Comparison of ENCODE assay signal across 19 mouse cellular contexts in genomic region chr3:131312340-131312739, GRCm38 (mm10). TPM values are rescaled to one million over a fixed set of nuclear protein-coding genes. Genes with fewer than 3 reads are reported as not detected.
DNase-seq lines count a peak whose midpoint lies in the region; ATAC-seq and TF ChIP-seq lines count a peak whose summit lies in the region.
"Had no signal": no experiment of that assay in that cellular context is flagged by ENCODE, and none has a peak within 500 bp of the region (broad histone marks: within the 10 kb centered on the region; RNA-seq: fewer than 3 reads in every experiment).

No protein-coding gene starts in this region.

- peaks cover 13% of the 10 kb centered on the region for H3K9me3 ChIP-seq in intestine, embryonic 16.5 days (ENCODE audit: control insufficient read depth, low read length)
- peaks cover 6% of the 10 kb centered on the region; the same call in 1 of the 2 replicates for H3K9me3 ChIP-seq in liver, embryonic 11.5 days (ENCODE audit: control insufficient read depth, low read length)
- H3K9me3 ChIP-seq in liver, embryonic 16.5 days (replicated peaks; ENCODE audit: control insufficient read depth, low read length): no peaks in the 10 kb centered on the region; the same call in 1 of the 2 replicates
- H3K9me3 ChIP-seq in hindbrain, postnatal 0 days (ENCODE audit: low read length): no peaks in the 10 kb centered on the region

- no peak overlapping the region for H3K4me3 ChIP-seq in intestine, embryonic 16.5 days (ENCODE audit: low read length)
- H3K4me3 ChIP-seq in liver, embryonic 11.5 days (ENCODE audit: low read depth, low read length): no peak overlapping the region
- no peak overlapping the region for H3K4me3 ChIP-seq in liver, embryonic 16.5 days (ENCODE audit: low read depth, low read length)
- no peak overlapping the region for H3K4me3 ChIP-seq in hindbrain, postnatal 0 days (ENCODE audit: low read length)
- H3K4me3 ChIP-seq: embryonic facial prominence, embryonic 12.5 days; forebrain, embryonic 12.5 days; heart, embryonic 10.5 days; hindbrain, embryonic 12.5 days had no signal

- no peak overlapping the region; the same call in none of the 2 replicates for H3K27ac ChIP-seq in intestine, embryonic 16.5 days (ENCODE audit: low read length)
- H3K27ac ChIP-seq in liver, embryonic 11.5 days (ENCODE audit: low read depth, low read length): no peak overlapping the region
- no peak overlapping the region for H3K27ac ChIP-seq in liver, embryonic 16.5 days (ENCODE audit: low read length)
- no peak overlapping the region for H3K27ac ChIP-seq in hindbrain, postnatal 0 days
- H3K27ac ChIP-seq: embryonic facial prominence, embryonic 12.5 days; forebrain, embryonic 12.5 days; heart, embryonic 10.5 days; hindbrain, embryonic 12.5 days had no signal

- 54% methylated on average over 9 of the region's 9 CpGs for WGBS in intestine, embryonic 16.5 days
- WGBS in liver, embryonic 11.5 days: 60% methylated on average over 9 of the region's 9 CpGs
- WGBS in liver, embryonic 16.5 days (ENCODE audit: insufficient replicate concordance): 62% methylated on average over 9 of the region's 9 CpGs
- WGBS in hindbrain, postnatal 0 days: 94% methylated on average over 9 of the region's 9 CpGs

- H3K9ac ChIP-seq in intestine, embryonic 16.5 days (ENCODE audit: low read depth, low read length): no peak overlapping the region
- H3K9ac ChIP-seq in liver, embryonic 11.5 days (ENCODE audit: low read depth, low read length): no peak overlapping the region
- H3K9ac ChIP-seq in liver, embryonic 16.5 days (ENCODE audit: low read depth, low read length): no peak overlapping the region
- no peak overlapping the region for H3K9ac ChIP-seq in hindbrain, postnatal 0 days (replicated peaks; ENCODE audit: low read length)
- H3K9ac ChIP-seq: embryonic facial prominence, embryonic 12.5 days; forebrain, embryonic 12.5 days; hindbrain, embryonic 12.5 days had no signal

- no peak overlapping the region for H3K4me2 ChIP-seq in intestine, embryonic 16.5 days (ENCODE audit: low read depth, low read length)
- peak overlapping the region; percentile 21 for H3K4me2 ChIP-seq in liver, embryonic 11.5 days
- no peak overlapping the region; the same call in 1 of the 2 replicates for H3K4me2 ChIP-seq in liver, embryonic 16.5 days (ENCODE audit: low read depth, low read length)
- H3K4me2 ChIP-seq in hindbrain, postnatal 0 days (ENCODE audit: low read depth, low read length): no peak overlapping the region
- H3K4me2 ChIP-seq: embryonic facial prominence, embryonic 12.5 days; forebrain, embryonic 12.5 days; hindbrain, embryonic 12.5 days had no signal

- ATAC-seq in intestine, embryonic 16.5 days: peak; percentile 85
- ATAC-seq in liver, embryonic 11.5 days (replicated peaks; ENCODE audit: low FRiP score): no peak
- peak; percentile 45 for ATAC-seq in liver, embryonic 16.5 days (ENCODE audit: low read depth)
- ATAC-seq in hindbrain, postnatal 0 days: no peak
- ATAC-seq: hindbrain, embryonic 16.5 days had no signal

- no peak for DNase-seq in liver, embryonic 11.5 days (ENCODE audit: low spot score)
- DNase-seq in yolk sac, embryonic 10.5 days (ENCODE audit: low spot score): peak; percentile 45
- DNase-seq in hindbrain, postnatal 0 days (ENCODE audit: low spot score): no peak
- DNase-seq in cerebellum, adult 18-20 months: no peak
- DNase-seq in Muller cell, postnatal 12 days (ENCODE audit: inconsistent ontology term): no peak
- DNase-seq: adrenal gland, postnatal 10 days; cerebellum, adult 11 months; cerebellum, adult 9-10 months; cerebellum, postnatal 25 days; heart, adult 18-20 months; heart, postnatal 10 days; heart, postnatal 4 days had no signal

- no peak for TF ChIP-seq CTCF in hindbrain, postnatal 0 days (IDR thresholded peaks at IDR 0.05; ENCODE audit: low read depth)

- peaks cover 10% of the 10 kb centered on the region; the same call in 1 of the 2 replicates for H3K4me1 ChIP-seq in intestine, embryonic 16.5 days (ENCODE audit: control insufficient read depth, insufficient read depth, low read length)
- H3K4me1 ChIP-seq in liver, embryonic 11.5 days (replicated peaks; ENCODE audit: control insufficient read depth, insufficient read depth, low read length): no peaks in the 10 kb centered on the region
- no peaks in the 10 kb centered on the region for H3K4me1 ChIP-seq in liver, embryonic 16.5 days (ENCODE audit: control insufficient read depth, low read depth, low read length)
- H3K4me1 ChIP-seq in hindbrain, postnatal 0 days (ENCODE audit: insufficient read depth, low read length): no peaks in the 10 kb centered on the region
- H3K4me1 ChIP-seq: embryonic facial prominence, embryonic 12.5 days had no signal

- no peaks in the 10 kb centered on the region for H3K27me3 ChIP-seq in intestine, embryonic 16.5 days (replicated peaks; ENCODE audit: control insufficient read depth, insufficient read depth, low read length)
- no peaks in the 10 kb centered on the region for H3K27me3 ChIP-seq in liver, embryonic 11.5 days (replicated peaks; ENCODE audit: control insufficient read depth, insufficient read depth, low read length)
- H3K27me3 ChIP-seq in liver, embryonic 16.5 days (ENCODE audit: control insufficient read depth, insufficient read depth, low read depth, low read length): no peaks in the 10 kb centered on the region
- H3K27me3 ChIP-seq in hindbrain, postnatal 0 days (ENCODE audit: insufficient read depth, low read length): no peaks in the 10 kb centered on the region
- H3K27me3 ChIP-seq: embryonic facial prominence, embryonic 12.5 days; forebrain, embryonic 12.5 days; hindbrain, embryonic 12.5 days had no signal

- H3K36me3 ChIP-seq in intestine, embryonic 16.5 days (ENCODE audit: control insufficient read depth, insufficient read depth, low read length): 0 out of 2 replicates have a peak, but pooled peaks cover 2% of the 10 kb centered on the region
- no peaks in the 10 kb centered on the region for H3K36me3 ChIP-seq in liver, embryonic 11.5 days (ENCODE audit: control insufficient read depth, insufficient read depth, low read length)
- no peaks in the 10 kb centered on the region for H3K36me3 ChIP-seq in liver, embryonic 16.5 days (ENCODE audit: control insufficient read depth, insufficient read depth)
- H3K36me3 ChIP-seq in hindbrain, postnatal 0 days (ENCODE audit: insufficient read depth, low read length): no peaks in the 10 kb centered on the region
- H3K36me3 ChIP-seq: embryonic facial prominence, embryonic 12.5 days; forebrain, embryonic 12.5 days; heart, embryonic 10.5 days; hindbrain, embryonic 12.5 days had no signal

RNA-seq across cellular contexts. Expression of gene Cyp2u1, which starts 9.3 kb away (rescaled TPM):
- polyA plus RNA-seq in intestine, embryonic 16.5 days (2015; fragmentation: Nextera tagmentation; extraction: Ambion mirVana): 9.7 and 11.4 TPM in 2 replicates
- 0.69 and 0.83 TPM in 2 replicates for polyA plus RNA-seq in liver, embryonic 11.5 days (2014; fragmentation: Nextera tagmentation; extraction: Ambion mirVana)
- polyA plus RNA-seq in liver, embryonic 16.5 days (2015; fragmentation: Nextera tagmentation; extraction: Ambion mirVana): 0.14 and 0.26 TPM in 2 replicates
- total RNA-seq in hindbrain, postnatal 0 days (2014; rRNA removed): 16.7 and 24.5 TPM in 2 replicates
- polyA plus RNA-seq in hindbrain, postnatal 0 days (2015; fragmentation: Nextera tagmentation; extraction: Ambion mirVana): 13.7 and 14.5 TPM in 2 replicates

RNA-seq across cellular contexts. Expression of gene Hadh, which starts 40.4 kb away (rescaled TPM):
- polyA plus RNA-seq in intestine, embryonic 16.5 days (2015; fragmentation: Nextera tagmentation; extraction: Ambion mirVana): 369 and 438 TPM in 2 replicates
- 134 TPM in 2 replicates for polyA plus RNA-seq in liver, embryonic 11.5 days (2014; fragmentation: Nextera tagmentation; extraction: Ambion mirVana)
- polyA plus RNA-seq in liver, embryonic 16.5 days (2015; fragmentation: Nextera tagmentation; extraction: Ambion mirVana): 122 and 150 TPM in 2 replicates
- total RNA-seq in hindbrain, postnatal 0 days (2014; rRNA removed): 25.0 and 27.6 TPM in 2 replicates
- 46.3 and 50.9 TPM in 2 replicates for polyA plus RNA-seq in hindbrain, postnatal 0 days (2015; fragmentation: Nextera tagmentation; extraction: Ambion mirVana)

Comparison
In these comparisons a context has a peak if more than half of its experiments do, and no peak if none do; other contexts are left out.
1. ATAC-seq: peak in intestine, embryonic 16.5 days (single experiment) and liver, embryonic 16.5 days (single experiment); none in liver, embryonic 11.5 days (single experiment) and hindbrain, postnatal 0 days (single experiment).